Mouse (Mus musculus) C3H10T1/2 (cell line): ENCODE data around the gene Yju2. TPM values are rescaled to one million over a fixed set of nuclear protein-coding genes. Genes with fewer than 3 reads are reported as not detected.

ENCODE experiments used
- polyA plus RNA-seq, 2 experiments: library from polyadenylated mRNA; unstranded; fragments of >200 nt; fragmentation: generic; extraction: Trizol; gene quantifications; one replicate each; pipeline ENCODE4 v1.2.1; 2012; ENCODE audit warnings: missing spikeins in 2 of 2

The Yju2 gene
- polyA plus RNA-seq = 10 to 100 TPM; 16.0 to 20.0 TPM

DNA sequence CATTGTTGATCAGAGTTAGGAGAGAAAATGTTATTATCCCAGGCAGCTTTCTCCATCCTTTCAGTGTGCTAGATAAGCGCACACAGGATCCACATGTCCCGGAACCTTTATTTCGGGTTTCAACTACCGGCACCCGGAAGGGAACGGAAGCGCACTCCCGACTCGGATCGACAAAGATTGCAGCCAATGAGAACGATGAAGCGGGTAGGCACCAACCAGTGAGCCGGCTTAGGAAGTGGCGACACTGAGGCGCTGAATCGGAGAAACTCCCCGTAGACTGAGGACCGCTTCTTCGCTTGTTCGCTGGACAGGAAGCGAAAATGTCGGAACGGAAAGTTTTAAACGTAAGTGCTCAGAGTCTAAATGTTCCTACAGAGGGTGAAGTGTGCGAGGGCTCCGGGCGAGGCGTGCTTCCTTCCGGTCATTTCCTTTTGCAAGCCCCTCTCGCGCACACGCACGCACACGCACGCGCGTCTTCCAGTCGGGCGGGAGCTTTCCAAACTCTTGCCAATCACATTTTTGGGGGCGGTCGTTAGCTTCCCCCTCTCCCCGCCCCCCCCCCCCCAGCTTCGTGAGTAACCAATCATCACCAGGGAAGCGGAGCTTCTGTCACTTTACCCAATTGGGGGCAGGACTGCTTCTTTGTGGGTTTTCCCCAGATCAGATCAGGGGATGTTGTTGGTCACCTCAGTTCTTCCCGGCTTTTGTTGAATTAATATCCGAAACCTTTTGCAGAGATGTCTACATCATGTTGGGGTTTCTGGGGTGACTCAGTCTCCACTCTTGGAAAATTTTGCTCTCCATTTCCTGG lies at the start of gene Yju2:
TSS of gene Yju2 (plus strand) at position 182 of the 811 bp plus-strand sequence.

GRCm38 (mm10) chr17:55949400-55949799 lies 9.5 kb upstream of the Yju2 start, which contains the start of gene Zfp119b:
Gene Zfp119b (minus strand): TSS chr17:55949500.

DNA sequence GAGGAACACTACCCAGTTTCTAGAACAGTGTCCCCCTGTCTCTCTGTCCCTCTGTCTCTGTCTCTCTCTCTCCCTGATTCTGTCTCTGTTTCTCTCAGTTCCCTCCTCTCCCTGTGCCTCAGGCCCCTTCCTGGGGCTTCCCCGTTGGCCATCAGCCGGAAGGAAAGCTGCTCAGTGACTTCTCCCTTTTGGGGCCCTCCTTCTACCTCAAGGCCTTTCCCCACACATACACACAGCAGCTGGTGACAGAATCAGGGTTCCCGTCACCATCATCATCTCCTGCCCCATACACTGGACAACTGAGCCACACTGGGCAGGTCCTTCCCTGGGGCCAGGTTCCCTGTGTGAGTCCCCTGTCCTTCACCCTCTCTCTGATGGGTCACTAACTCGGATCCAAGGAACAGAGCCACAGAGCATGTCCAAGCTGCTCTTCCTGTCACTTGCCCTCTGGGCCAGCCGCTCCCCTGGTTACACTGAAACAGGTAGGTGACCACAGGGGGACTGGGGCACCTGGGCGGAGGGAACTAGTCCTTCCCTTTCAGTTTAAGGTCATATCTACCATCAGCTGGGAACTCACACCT lies 6.4 kb upstream of the Yju2 start, which contains the start of gene Ebi3:
TSS of gene Ebi3 (plus strand) at position 194 of the 581 bp plus-strand sequence.

GRCm38 (mm10) chr17:55969966-55970891 lies 11.3 kb downstream of the Yju2 start, which contains the start of gene Shd:
Gene Shd (plus strand): TSS chr17:55970467.

GRCm38 (mm10) chr17:55986030-55986961 lies 27.4 kb downstream of the Yju2 start, which contains the start of gene Fsd1:
Gene Fsd1 (plus strand): TSS chr17:55986509.

GRCm38 (mm10) chr17:56005415-56006061 lies 46.6 kb downstream of the Yju2 start, which contains the start of the genes Stap2 and Mpnd:
Gene Stap2 (minus strand): TSS chr17:56005584.
Gene Mpnd (plus strand): TSS chr17:56005711.

Other genes starting within 250 kb of the Yju2 start
- gene Pot1b, start 246.5 kb upstream of the Yju2 start, polyA plus RNA-seq = 1 to 10 TPM in 1 of 2 experiments, under 1 TPM in 1; 0.19 to 1.3 TPM
- gene Adgre4, start 209.1 kb upstream of the Yju2 start, polyA plus RNA-seq = not detected
- gene Zfp119a, start 80.2 kb upstream of the Yju2 start, polyA plus RNA-seq = under 1 TPM; 0.07 to 0.77 TPM
- 1 to 10 TPM in 1 of 2 experiments, under 1 TPM in 1; 0.12 to 1.7 TPM for gene Zfp959, start 67.0 kb upstream of the Yju2 start, polyA plus RNA-seq
- gene Zfp119b, start 9.6 kb upstream of the Yju2 start, polyA plus RNA-seq = under 1 TPM; 0.06 to 0.94 TPM
- under 1 TPM in 1 of 2 experiments, not detected in 1; 0.06 TPM for gene Ebi3, start 6.5 kb upstream of the Yju2 start, polyA plus RNA-seq
- under 1 TPM; 0.02 to 0.21 TPM for gene Shd, start 11.4 kb downstream of the Yju2 start, polyA plus RNA-seq
- gene Fsd1, start 27.4 kb downstream of the Yju2 start, polyA plus RNA-seq = 1 to 10 TPM in 1 of 2 experiments, under 1 TPM in 1; 0.64 to 1.5 TPM
- gene Stap2, start 46.5 kb downstream of the Yju2 start, polyA plus RNA-seq = 1 to 10 TPM in 1 of 2 experiments, under 1 TPM in 1; 0.34 to 1.7 TPM
- gene Mpnd, start 46.6 kb downstream of the Yju2 start, polyA plus RNA-seq = 100 to 1,000 TPM; 124 to 143 TPM
- gene Sh3gl1, start 77.5 kb downstream of the Yju2 start, polyA plus RNA-seq = 100 to 1,000 TPM in 1 of 2 experiments, 10 to 100 TPM in 1; 42.7 to 118 TPM
- gene Chaf1a, start 81.3 kb downstream of the Yju2 start, polyA plus RNA-seq = 10 to 100 TPM; 11.2 to 22.3 TPM
- 10 to 100 TPM; 74.6 to 75.5 TPM for gene Ubxn6, start 115.9 kb downstream of the Yju2 start, polyA plus RNA-seq
- gene Hdgfl2, start 120.5 kb downstream of the Yju2 start, polyA plus RNA-seq = 10 to 100 TPM; 79.2 to 93.8 TPM
- 10 to 100 TPM in 1 of 2 experiments, 1 to 10 TPM in 1; 2.6 to 25.7 TPM for gene Plin4, start 150.7 kb downstream of the Yju2 start, polyA plus RNA-seq
- gene Plin5, start 158.5 kb downstream of the Yju2 start, polyA plus RNA-seq = under 1 TPM in 1 of 2 experiments, not detected in 1; 0.07 TPM
- gene Lrg1, start 162.9 kb downstream of the Yju2 start, polyA plus RNA-seq = under 1 TPM in 1 of 2 experiments, not detected in 1; 0.08 TPM
- gene Sema6b, start 181.2 kb downstream of the Yju2 start, polyA plus RNA-seq = under 1 TPM; 0.48 to 0.54 TPM
- gene Tnfaip8l1, start 203.4 kb downstream of the Yju2 start, polyA plus RNA-seq = 1 to 10 TPM; 1.8 to 9.3 TPM
- 100 to 1,000 TPM; 116 to 121 TPM for gene Mydgf, start 224.8 kb downstream of the Yju2 start, polyA plus RNA-seq